Mouse (Mus musculus): ENCODE results near the gene Gm8122.
"Not testable (repeated sequence)": the region's sequence is repeated elsewhere in the genome, so short reads cannot be mapped to it uniquely, and the experiment has no call there.

The Gm8122 gene

GRCm38 (mm10) chr14:43235204-43235603 is at the start of gene Gm8122:
TSS of gene Gm8122 (minus strand) at chr14:43235304.
- DNase-seq: not testable (repeated sequence)

GRCm38 (mm10) chr14:43278681-43279080 is 43.6 kb upstream of the Gm8122 start:
- DNase-seq: not testable (repeated sequence)

- not testable (repeated sequence) for DNase-seq
These were observed 43.0 kb upstream of the Gm8122 start for GRCm38 (mm10) chr14:43278146-43278545.

- not testable (repeated sequence) for DNase-seq
These were observed 42.4 kb upstream of the Gm8122 start for GRCm38 (mm10) chr14:43277468-43277867.

- DNase-seq: not testable (repeated sequence)
These were observed 40.6 kb upstream of the Gm8122 start for GRCm38 (mm10) chr14:43275752-43276151.

- DNase-seq: not testable (repeated sequence)
These were observed 39.9 kb upstream of the Gm8122 start, which contains the start of gene Gm9732 for GRCm38 (mm10) chr14:43274986-43275511. TSS of gene Gm9732 (plus strand) at chr14:43275036.

- DNase-seq: not testable (repeated sequence)
These were observed 38.1 kb upstream of the Gm8122 start for GRCm38 (mm10) chr14:43273161-43273560.

- not testable (repeated sequence) for DNase-seq
These were observed 34.1 kb upstream of the Gm8122 start for GRCm38 (mm10) chr14:43269211-43269610.

- not testable (repeated sequence) for DNase-seq
These were observed 33.5 kb upstream of the Gm8122 start for GRCm38 (mm10) chr14:43268521-43269084.

- DNase-seq: not testable (repeated sequence)
These were observed 28.3 kb upstream of the Gm8122 start for GRCm38 (mm10) chr14:43263421-43263820.

GRCm38 (mm10) chr14:43258349-43258748 is 23.2 kb upstream of the Gm8122 start, which contains the start of gene Gm8126:
TSS of gene Gm8126 (plus strand) at chr14:43258649.
- DNase-seq: not testable (repeated sequence)

GRCm38 (mm10) chr14:43256511-43256910 is 21.4 kb upstream of the Gm8122 start:
- not testable (repeated sequence) for DNase-seq

GRCm38 (mm10) chr14:43250549-43251253 is 15.6 kb upstream of the Gm8122 start:
- not testable (repeated sequence) for DNase-seq

- DNase-seq: not testable (repeated sequence)
These were observed 14.6 kb upstream of the Gm8122 start for GRCm38 (mm10) chr14:43249611-43250170.

- not testable (repeated sequence) for DNase-seq
These were observed 2.7 kb upstream of the Gm8122 start for GRCm38 (mm10) chr14:43237769-43238168.

Measured in cerebellum, adult 11 months (tissue).